ENCODE assay signal across 9 mouse cellular contexts in genomic region chr11:121706521-121707005, GRCm38 (mm10). TPM values are rescaled to one million over a fixed set of nuclear protein-coding genes. Genes with fewer than 3 reads are reported as not detected.
DNase-seq lines count a peak whose midpoint lies in the region; ATAC-seq and TF ChIP-seq lines count a peak whose summit lies in the region.
"Had no signal": no experiment of that assay in that cellular context is flagged by ENCODE, and none has a peak within 500 bp of the region (broad histone marks: within the 10 kb centered on the region; RNA-seq: fewer than 3 reads in every experiment).

No protein-coding gene starts in this region.

- DNase-seq in kidney, adult 9 months = peak; percentile 44
- DNase-seq in CD4-positive helper T cell, adult 2 months (ENCODE audit: low read depth, low spot score) = peak; percentile 90
- DNase-seq in retina, embryonic 14.5 days (ENCODE audit: low spot score) = no peak
- DNase-seq in liver = no peak
- no peak for DNase-seq in layer of hippocampus, adult 9-10 months (ENCODE audit: low spot score)

- ATAC-seq in kidney, embryonic 16.5 days (ENCODE audit: low FRiP score, low TSS enrichment) = no peak

- peaks cover 17% of the 10 kb centered on the region for H3K4me1 ChIP-seq in kidney, embryonic 16.5 days (ENCODE audit: insufficient read depth, low read length)
- peaks cover 21% of the 10 kb centered on the region for H3K4me1 ChIP-seq in embryonic fibroblast, embryonic 13.5 days (ENCODE audit: control insufficient read depth, insufficient read depth, low read length)

- no peak for TF ChIP-seq POLR2A in embryonic fibroblast, embryonic 13.5 days (IDR thresholded peaks at IDR 0.05; ENCODE audit: low read depth, low read length)
- no peak for TF ChIP-seq POLR2A in myocyte (IDR thresholded peaks at IDR 0.05; ENCODE audit: insufficient read length, low read depth)

- H3K27me3 ChIP-seq in kidney, embryonic 16.5 days (ENCODE audit: insufficient read depth, low read length) = peaks cover 11% of the 10 kb centered on the region
- H3K27me3 ChIP-seq in myocyte (ENCODE audit: control insufficient read depth, insufficient read depth, insufficient read length) = no peaks in the 10 kb centered on the region

- no peak overlapping the region for H3K4me2 ChIP-seq in kidney, embryonic 16.5 days (replicated peaks; ENCODE audit: low read depth, low read length)
- H3K4me2 ChIP-seq in myocyte (ENCODE audit: low read depth) = peak overlapping the region; percentile 28
- H3K4me2 ChIP-seq: neural tube, embryonic 13.5 days had no signal

- no peaks in the 10 kb centered on the region for H3K36me3 ChIP-seq in kidney, embryonic 16.5 days (ENCODE audit: insufficient read depth, low read length)
- H3K36me3 ChIP-seq in myocyte (ENCODE audit: control insufficient read depth, insufficient read depth) = no peaks in the 10 kb centered on the region
- H3K36me3 ChIP-seq: neural tube, embryonic 13.5 days had no signal

- 36% methylated on average over 7 of the region's 7 CpGs for WGBS in kidney, embryonic 16.5 days

- no peak overlapping the region for H3K27ac ChIP-seq in kidney, embryonic 16.5 days (ENCODE audit: low read length)
- peak overlapping the region; percentile 5; the same call in 1 of the 2 replicates for H3K27ac ChIP-seq in embryonic fibroblast, embryonic 13.5 days (ENCODE audit: insufficient read depth, low read length)
- H3K27ac ChIP-seq: neural tube, embryonic 13.5 days had no signal

- no peaks in the 10 kb centered on the region for H3K9me3 ChIP-seq in kidney, embryonic 16.5 days (ENCODE audit: low read length)
- H3K9me3 ChIP-seq: neural tube, embryonic 13.5 days had no signal

- no peak overlapping the region for H3K4me3 ChIP-seq in kidney, embryonic 16.5 days (ENCODE audit: low read length)
- no peak overlapping the region for H3K4me3 ChIP-seq in embryonic fibroblast, embryonic 13.5 days (ENCODE audit: insufficient read depth, low read length)
- no peak overlapping the region for H3K4me3 ChIP-seq in myocyte
- H3K4me3 ChIP-seq: neural tube, embryonic 13.5 days had no signal

- H3ac ChIP-seq in myocyte (ENCODE audit: control insufficient read depth, insufficient read length) = no peak overlapping the region

- peaks cover 31% of the 10 kb centered on the region for H3K79me2 ChIP-seq in myocyte (ENCODE audit: control insufficient read depth, insufficient read depth)

- TF ChIP-seq CTCF in embryonic fibroblast, embryonic 13.5 days (IDR thresholded peaks at IDR 0.05; ENCODE audit: borderline replicate concordance, insufficient read depth, low read length) = no peak

- no peak overlapping the region for H3K9ac ChIP-seq in kidney, embryonic 16.5 days (replicated peaks; ENCODE audit: low read length)
- H3K9ac ChIP-seq: neural tube, embryonic 13.5 days had no signal

TF ChIP-seq in myocyte, 11 proteins besides CTCF, POLR2A, EP300 and RAD21:
- TF ChIP-seq CEBPB (IDR thresholded peaks at IDR 0.05; ENCODE audit: insufficient read depth, poor library complexity, severe bottlenecking) (no peak), POLR2AphosphoS2 (IDR thresholded peaks at IDR 0.05; ENCODE audit: insufficient read length, low read depth) (no peak), USF1 (IDR thresholded peaks at IDR 0.05; ENCODE audit: low read depth) (no peak), MAX (IDR thresholded peaks at IDR 0.05; ENCODE audit: low read depth) (no peak), TCF3 (IDR thresholded peaks at IDR 0.05; ENCODE audit: insufficient read length, low read depth) (no peak), MYOD1 (IDR thresholded peaks at IDR 0.05; ENCODE audit: control insufficient read depth in 1 of 3, insufficient read length in 2 of 3, low read depth in 2 of 3) (no peak), REST (IDR thresholded peaks at IDR 0.05; ENCODE audit: insufficient read depth, insufficient read length) (no peak), E2F4 (IDR thresholded peaks at IDR 0.05; ENCODE audit: insufficient read depth) (no peak), MYOG (IDR thresholded peaks at IDR 0.05; ENCODE audit: control insufficient read depth in 1 of 3, insufficient read depth in 1 of 3, insufficient read length in 2 of 3, low read depth in 2 of 3) (no peak), TCF12 (IDR thresholded peaks at IDR 0.05; ENCODE audit: insufficient read depth, poor library complexity, severe bottlenecking) (no peak), SRF (IDR thresholded peaks at IDR 0.05; ENCODE audit: control insufficient read depth, insufficient read length, low read depth) (no peak)

RNA-seq across cellular contexts. Expression of gene Metrnl, which starts 5.2 kb away (rescaled TPM):
- polyA plus RNA-seq in kidney, embryonic 16.5 days (2015; fragmentation: Nextera tagmentation; extraction: Ambion mirVana) = 29.5 and 31.3 TPM in 2 replicates
- polyA plus RNA-seq in embryonic fibroblast, embryonic 13.5 days (2011; ENCODE audit: insufficient read length, low read depth, missing spikeins) = 26.3 and 29.4 TPM in 2 replicates
- 44.0 TPM for polyA plus RNA-seq in myocyte (2012; fragmentation: generic; extraction: Trizol)

RNA-seq across cellular contexts. Expression of gene B3gntl1, which starts 33.6 kb away (rescaled TPM):
- polyA plus RNA-seq in kidney, embryonic 16.5 days (2015; fragmentation: Nextera tagmentation; extraction: Ambion mirVana) = 8.7 and 8.8 TPM in 2 replicates
- 4.5 and 5.3 TPM in 2 replicates for polyA plus RNA-seq in embryonic fibroblast, embryonic 13.5 days (2011; ENCODE audit: insufficient read length, low read depth, missing spikeins)
- 5.4 TPM for polyA plus RNA-seq in myocyte (2012; fragmentation: generic; extraction: Trizol)

Comparison
In these comparisons a context has a peak if more than half of its experiments do, and no peak if none do; other contexts are left out.
1. DNase-seq: peak in kidney, adult 9 months (single experiment) and CD4-positive helper T cell, adult 2 months (single experiment); none in retina, embryonic 14.5 days (single experiment), liver (single experiment) and layer of hippocampus, adult 9-10 months (single experiment).